Mouse (Mus musculus): ENCODE measurements around the gene Wscd2. TPM values are rescaled to one million over a fixed set of nuclear protein-coding genes. Genes with fewer than 3 reads are reported as not detected.

The Wscd2 gene
- polyA plus RNA-seq, 1 experiment from 2014 or later, result 4.2 TPM

GRCm38 (mm10) chr5:113609891-113610290, 119.8 kb downstream of the Wscd2 start:
- H3K4me3 ChIP-seq, result no peak overlapping the region
- peaks cover 22% of the 10 kb centered on the region for H3K4me1 ChIP-seq
- WGBS, result 81% methylated on average over 5 of the region's 5 CpGs
- H3K27me3 ChIP-seq (replicated peaks; ENCODE audit: low read depth, poor library complexity, severe bottlenecking), result no peaks in the 10 kb centered on the region; the same call in 1 of the 2 replicates
- no peak overlapping the region for H3K27ac ChIP-seq (replicated peaks)
- H3K9me3 ChIP-seq, result no peaks in the 10 kb centered on the region
- no peaks in the 10 kb centered on the region; the same call in 1 of the 2 replicates for H3K36me3 ChIP-seq (replicated peaks)
- no peak for DNase-seq (ENCODE audit: low spot score)

DNA sequence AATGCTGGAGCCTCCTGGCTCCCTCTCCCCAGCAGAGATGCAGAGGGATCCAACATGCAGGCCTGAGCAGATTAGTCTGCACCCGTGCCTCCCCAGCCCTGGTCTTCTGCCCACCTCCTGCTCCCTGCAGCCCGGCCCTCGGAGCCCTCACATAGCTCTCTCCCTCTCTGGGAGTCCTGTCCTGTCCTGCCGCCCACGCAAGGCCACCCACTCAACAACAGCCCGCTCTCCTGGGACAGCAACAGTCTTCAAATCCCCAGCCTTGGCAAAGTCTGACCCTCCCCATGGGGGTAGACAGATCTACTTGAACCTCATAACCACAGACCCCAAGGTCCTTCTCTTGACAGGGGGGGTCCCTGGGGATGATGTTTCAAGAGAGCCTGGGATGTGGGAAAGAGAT, 120.4 kb downstream of the Wscd2 start:
- Histone ChIP-seq H3K9me3 (no peaks in the 10 kb centered on the region), H3K4me3 (no peak overlapping the region), H3K27me3 (replicated peaks; ENCODE audit: low read depth, poor library complexity, severe bottlenecking) (no peaks in the 10 kb centered on the region; the same call in 1 of the 2 replicates), H3K36me3 (replicated peaks) (no peaks in the 10 kb centered on the region; the same call in 1 of the 2 replicates), H3K27ac (replicated peaks) (peak overlapping the region; percentile 35; the same call in 1 of the 2 replicates), H3K4me1 (peaks cover 22% of the 10 kb centered on the region)
- no peak for DNase-seq (ENCODE audit: low spot score)
- WGBS, result 59% methylated on average over 6 of the region's 6 CpGs

DNA sequence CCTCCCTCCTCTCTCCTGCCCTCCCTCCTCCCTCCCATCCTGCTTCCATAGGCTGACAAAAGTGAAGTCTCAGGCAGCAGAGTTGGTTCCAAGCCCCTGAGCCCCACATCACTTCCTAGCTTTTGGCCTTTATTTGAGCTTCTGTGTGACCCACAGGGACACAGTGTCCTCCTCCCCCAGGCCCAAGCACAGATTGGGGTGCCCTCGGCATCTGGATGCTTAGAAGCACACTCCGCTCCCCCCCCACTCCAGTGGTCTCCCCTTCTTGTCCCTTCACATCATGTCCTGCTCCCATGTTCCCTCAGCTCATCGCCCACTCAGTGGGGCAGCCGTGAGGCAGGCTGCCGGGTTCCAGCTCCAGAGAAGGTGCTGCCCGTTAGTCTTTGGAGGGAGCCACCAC, 121.0 kb downstream of the Wscd2 start:
- Histone ChIP-seq H3K27me3 (replicated peaks; ENCODE audit: low read depth, poor library complexity, severe bottlenecking) (no peaks in the 10 kb centered on the region; the same call in 1 of the 2 replicates), H3K4me1 (peaks cover 22% of the 10 kb centered on the region), H3K36me3 (replicated peaks) (no peaks in the 10 kb centered on the region; the same call in 1 of the 2 replicates), H3K27ac (replicated peaks) (no peak overlapping the region), H3K4me3 (no peak overlapping the region), H3K9me3 (no peaks in the 10 kb centered on the region)
- no peak for DNase-seq (ENCODE audit: low spot score)
- 88% methylated on average over 6 of the region's 6 CpGs for WGBS

GRCm38 (mm10) chr5:113611771-113612233, 121.7 kb downstream of the Wscd2 start:
- Histone ChIP-seq H3K27me3 (replicated peaks; ENCODE audit: low read depth, poor library complexity, severe bottlenecking) (no peaks in the 10 kb centered on the region; the same call in 1 of the 2 replicates), H3K4me1 (peaks cover 22% of the 10 kb centered on the region), H3K4me3 (no peak overlapping the region), H3K36me3 (replicated peaks) (no peaks in the 10 kb centered on the region; the same call in 1 of the 2 replicates), H3K9me3 (no peaks in the 10 kb centered on the region), H3K27ac (replicated peaks) (no peak overlapping the region)
- WGBS, result 81% methylated on average over 12 of the region's 12 CpGs
- DNase-seq (ENCODE audit: low spot score), result no peak

DNA sequence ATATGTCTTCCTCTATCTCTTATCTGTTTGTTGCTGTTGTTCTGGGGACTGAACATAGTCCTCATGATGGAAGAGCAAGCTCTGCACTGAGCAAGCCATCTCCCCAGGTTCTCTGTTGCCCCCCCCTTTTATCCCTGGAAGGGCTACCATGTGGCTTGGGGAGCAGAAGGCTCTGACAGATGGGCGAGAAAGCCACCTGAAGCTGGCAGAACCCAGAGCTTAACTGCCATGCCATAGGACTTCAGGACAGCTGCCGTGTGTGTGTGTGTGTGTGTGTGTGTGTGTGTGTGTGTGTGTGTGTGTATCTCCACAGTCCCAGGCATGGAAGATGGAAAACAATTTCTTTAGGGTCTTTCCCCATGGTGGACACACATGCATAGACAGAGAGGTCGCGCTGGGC, 128.6 kb downstream of the Wscd2 start:
- H3K9me3 ChIP-seq, result no peaks in the 10 kb centered on the region
- no peak overlapping the region for H3K27ac ChIP-seq (replicated peaks)
- 90% methylated on average over 4 of the region's 4 CpGs for WGBS
- no peaks in the 10 kb centered on the region; the same call in 1 of the 2 replicates for H3K36me3 ChIP-seq (replicated peaks)
- H3K27me3 ChIP-seq (replicated peaks; ENCODE audit: low read depth, poor library complexity, severe bottlenecking), result no peaks in the 10 kb centered on the region
- peaks cover 23% of the 10 kb centered on the region for H3K4me1 ChIP-seq
- no peak overlapping the region for H3K4me3 ChIP-seq
- DNase-seq (ENCODE audit: low spot score), result no peak

- Histone ChIP-seq H3K4me3 (no peak overlapping the region), H3K27ac (replicated peaks) (no peak overlapping the region), H3K9me3 (no peaks in the 10 kb centered on the region), H3K27me3 (replicated peaks; ENCODE audit: low read depth, poor library complexity, severe bottlenecking) (no peaks in the 10 kb centered on the region), H3K36me3 (replicated peaks) (no peaks in the 10 kb centered on the region; the same call in 1 of the 2 replicates), H3K4me1 (peaks cover 25% of the 10 kb centered on the region)
- WGBS, result 72% methylated on average over 1 of the region's 1 CpGs
- DNase-seq (ENCODE audit: low spot score), result no peak
Observed at GRCm38 (mm10) chr5:113619151-113619550, 129.0 kb downstream of the Wscd2 start.

GRCm38 (mm10) chr5:113620130-113620716, 130.1 kb downstream of the Wscd2 start:
- Histone ChIP-seq H3K4me1 (peaks cover 25% of the 10 kb centered on the region), H3K36me3 (replicated peaks) (no peaks in the 10 kb centered on the region), H3K27me3 (replicated peaks; ENCODE audit: low read depth, poor library complexity, severe bottlenecking) (no peaks in the 10 kb centered on the region), H3K4me3 (no peak overlapping the region), H3K9me3 (no peaks in the 10 kb centered on the region), H3K27ac (replicated peaks) (0 out of 2 replicates have a peak overlapping the region, but pooled peaks have one; percentile 30)
- no peak for DNase-seq (ENCODE audit: low spot score)
- 73% methylated on average over 16 of the region's 16 CpGs for WGBS

GRCm38 (mm10) chr5:113620999-113621398, 130.9 kb downstream of the Wscd2 start:
- 79% methylated on average over 7 of the region's 7 CpGs for WGBS

DNA sequence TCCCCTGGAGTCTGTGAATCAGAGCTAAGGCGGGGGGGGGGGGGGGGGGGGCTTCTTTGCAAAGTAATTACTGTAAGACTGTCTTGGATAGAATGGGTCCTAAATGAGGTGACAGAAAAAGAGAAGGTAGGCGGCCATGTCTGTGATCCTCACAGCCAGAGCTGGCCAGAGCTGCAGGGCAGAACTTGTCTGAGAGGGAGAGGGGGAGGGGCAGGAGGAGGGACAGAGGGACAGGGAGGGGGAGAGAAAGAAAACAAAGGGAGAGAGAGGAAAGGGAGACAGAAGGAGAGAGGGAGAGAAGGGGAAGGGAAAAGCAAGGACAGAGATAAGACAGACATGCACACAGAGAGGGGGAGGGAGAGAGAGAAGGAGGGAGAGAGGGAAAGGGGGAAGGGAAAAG, 132.9 kb downstream of the Wscd2 start:
- H3K4me3 ChIP-seq, result no peak overlapping the region
- peaks cover 41% of the 10 kb centered on the region for H3K4me1 ChIP-seq
- H3K27me3 ChIP-seq (replicated peaks; ENCODE audit: low read depth, poor library complexity, severe bottlenecking), result no peaks in the 10 kb centered on the region
- peak; percentile 25 for DNase-seq (ENCODE audit: low spot score)
- 12% methylated on average over 2 of the region's 2 CpGs for WGBS
- no peaks in the 10 kb centered on the region for H3K9me3 ChIP-seq
- peak overlapping the region; percentile 72 for H3K27ac ChIP-seq (replicated peaks)
- no peaks in the 10 kb centered on the region for H3K36me3 ChIP-seq (replicated peaks)

More at GRCm38 (mm10) chr5:113620999-113621398, 130.9 kb downstream of the Wscd2 start:
- DNase-seq (ENCODE audit: low spot score), result no peak
- Histone ChIP-seq H3K27me3 (replicated peaks; ENCODE audit: low read depth, poor library complexity, severe bottlenecking) (no peaks in the 10 kb centered on the region), H3K4me3 (no peak overlapping the region), H3K27ac (replicated peaks) (no peak overlapping the region), H3K9me3 (no peaks in the 10 kb centered on the region), H3K4me1 (peaks cover 25% of the 10 kb centered on the region), H3K36me3 (replicated peaks) (no peaks in the 10 kb centered on the region)

DNA sequence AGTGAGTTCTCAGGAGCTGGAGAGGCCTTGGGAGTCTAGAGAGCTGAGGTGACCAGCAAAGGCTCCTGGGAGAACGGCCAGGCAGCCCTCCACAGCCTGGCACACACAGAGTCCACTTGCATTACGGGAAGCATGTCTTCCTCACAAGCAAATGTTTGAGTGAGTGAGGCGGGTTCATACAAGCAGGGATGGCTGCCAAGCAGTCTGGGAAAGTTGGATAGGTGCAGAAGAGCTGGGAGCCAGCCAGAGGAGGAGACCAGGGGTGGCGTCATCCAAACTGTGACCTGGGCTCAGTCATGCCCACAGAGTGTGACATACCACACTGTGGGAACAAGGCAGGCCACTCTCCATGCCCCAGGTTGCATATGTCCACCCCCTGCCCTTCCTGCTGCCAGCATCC, 134.9 kb downstream of the Wscd2 start:
- H3K9me3 ChIP-seq, result no peaks in the 10 kb centered on the region
- no peak for DNase-seq (ENCODE audit: low spot score)
- H3K4me3 ChIP-seq, result no peak overlapping the region
- H3K27me3 ChIP-seq (replicated peaks; ENCODE audit: low read depth, poor library complexity, severe bottlenecking), result no peaks in the 10 kb centered on the region; the same call in 1 of the 2 replicates
- H3K36me3 ChIP-seq (replicated peaks), result no peaks in the 10 kb centered on the region
- H3K27ac ChIP-seq (replicated peaks), result no peak overlapping the region; the same call in 1 of the 2 replicates
- 92% methylated on average over 4 of the region's 4 CpGs for WGBS
- peaks cover 47% of the 10 kb centered on the region for H3K4me1 ChIP-seq

DNA sequence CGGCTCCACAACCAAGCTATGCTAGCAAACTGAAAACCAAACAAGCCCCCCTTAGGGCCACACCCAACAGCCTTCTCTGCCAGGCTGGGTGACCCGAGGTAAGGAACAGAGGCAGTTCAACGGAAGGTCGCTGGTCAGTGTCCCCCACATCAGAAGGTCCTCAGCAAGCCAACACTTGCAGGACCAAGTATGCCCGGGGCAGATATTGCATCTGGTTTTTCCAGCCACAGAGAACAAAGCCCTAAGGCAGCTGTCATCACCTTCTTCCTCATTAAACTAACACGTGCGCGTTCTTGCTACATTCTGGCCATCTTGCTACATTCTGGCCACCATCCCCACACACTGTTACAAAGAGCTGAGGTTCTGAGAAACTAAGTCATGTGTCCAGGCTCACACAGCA, 136.2 kb downstream of the Wscd2 start:
- Histone ChIP-seq H3K27ac (replicated peaks) (no peak overlapping the region), H3K9me3 (no peaks in the 10 kb centered on the region), H3K27me3 (replicated peaks; ENCODE audit: low read depth, poor library complexity, severe bottlenecking) (no peaks in the 10 kb centered on the region; the same call in 1 of the 2 replicates), H3K36me3 (replicated peaks) (no peaks in the 10 kb centered on the region), H3K4me1 (peaks cover 43% of the 10 kb centered on the region), H3K4me3 (no peak overlapping the region)
- no peak for DNase-seq (ENCODE audit: low spot score)
- 84% methylated on average over 8 of the region's 8 CpGs for WGBS

- H3K9me3 ChIP-seq, result no peaks in the 10 kb centered on the region
- H3K27ac ChIP-seq (replicated peaks), result 0 out of 2 replicates have a peak overlapping the region, but pooled peaks have one; percentile 15
- no peaks in the 10 kb centered on the region for H3K36me3 ChIP-seq (replicated peaks)
- no peak for DNase-seq (ENCODE audit: low spot score)
- WGBS, result 82% methylated on average over 5 of the region's 5 CpGs
- no peak overlapping the region for H3K4me3 ChIP-seq
- peaks cover 45% of the 10 kb centered on the region for H3K4me1 ChIP-seq
- H3K27me3 ChIP-seq (replicated peaks; ENCODE audit: low read depth, poor library complexity, severe bottlenecking), result no peaks in the 10 kb centered on the region; the same call in 1 of the 2 replicates
Observed at GRCm38 (mm10) chr5:113626991-113627390, 136.9 kb downstream of the Wscd2 start.

- Histone ChIP-seq H3K27me3 (replicated peaks; ENCODE audit: low read depth, poor library complexity, severe bottlenecking) (no peaks in the 10 kb centered on the region; the same call in 1 of the 2 replicates), H3K4me3 (no peak overlapping the region), H3K4me1 (peaks cover 47% of the 10 kb centered on the region), H3K27ac (replicated peaks) (peak overlapping the region; percentile 44; the same call in 1 of the 2 replicates), H3K36me3 (replicated peaks) (no peaks in the 10 kb centered on the region), H3K9me3 (no peaks in the 10 kb centered on the region)
- no peak for DNase-seq (ENCODE audit: low spot score)
- 71% methylated on average over 11 of the region's 11 CpGs for WGBS
Observed at GRCm38 (mm10) chr5:113627820-113628437, 137.8 kb downstream of the Wscd2 start.

Data from embryonic facial prominence, embryonic 10.5 days (tissue).